Comparison of ENCODE assay signal across 13 mouse cellular contexts in genomic region chr2:23453250-23453649, GRCm38 (mm10).
"Had no signal": no experiment of that assay in that cellular context is flagged by ENCODE, and none has a peak within 500 bp of the region (broad histone marks: within the 10 kb centered on the region; RNA-seq: fewer than 3 reads in every experiment).

No protein-coding gene starts in this region.

- DNase-seq: lung, adult 18-20 months; lung, embryonic 14.5 days; lung, postnatal 10 days; lung, postnatal 4 days; midbrain, embryonic 14.5 days; retina, postnatal 1 day; right cerebral cortex, adult 18-20 months; right cerebral cortex, postnatal 25 days; right cerebral cortex, postnatal 4 days; spleen, adult 18-20 months; thymus, adult 18-20 months; thymus, postnatal 14 days; thymus, postnatal 36 days had no signal
